Mouse (Mus musculus): ENCODE data around the gene Gpr63. TPM values are rescaled to one million over a fixed set of nuclear protein-coding genes. Genes with fewer than 3 reads are reported as not detected.
"Not testable (repeated sequence)": the region's sequence is repeated elsewhere in the genome, so short reads cannot be mapped to it uniquely, and the experiment has no call there.

The Gpr63 gene
- polyA plus RNA-seq, 1 experiment = 5.6 TPM

- H3K4me3 ChIP-seq (ENCODE audit: insufficient read depth, low read length) = no peak overlapping the region
- H3K27ac ChIP-seq (ENCODE audit: insufficient read depth, low read length) = no peak overlapping the region
- no peaks in the 10 kb centered on the region for H3K4me1 ChIP-seq (ENCODE audit: control insufficient read depth, insufficient read depth, low read length)
- TF ChIP-seq POLR2A (IDR thresholded peaks at IDR 0.05; ENCODE audit: extremely low read depth, insufficient read depth, low read length) (no peak), CTCF (IDR thresholded peaks at IDR 0.05; ENCODE audit: extremely low read depth, insufficient read depth, low read length) (no peak)
Measured at GRCm38 (mm10) chr4:24985612-24986011, 19.4 kb downstream of the Gpr63 start.

- H3K27ac ChIP-seq (ENCODE audit: insufficient read depth, low read length) = no peak overlapping the region
- TF ChIP-seq CTCF (IDR thresholded peaks at IDR 0.05; ENCODE audit: extremely low read depth, insufficient read depth, low read length) (no peak), POLR2A (IDR thresholded peaks at IDR 0.05; ENCODE audit: extremely low read depth, insufficient read depth, low read length) (no peak)
- no peaks in the 10 kb centered on the region for H3K4me1 ChIP-seq (ENCODE audit: control insufficient read depth, insufficient read depth, low read length)
- H3K4me3 ChIP-seq (ENCODE audit: insufficient read depth, low read length) = no peak overlapping the region
Measured at GRCm38 (mm10) chr4:24991475-24991874, 25.3 kb downstream of the Gpr63 start.

DNA sequence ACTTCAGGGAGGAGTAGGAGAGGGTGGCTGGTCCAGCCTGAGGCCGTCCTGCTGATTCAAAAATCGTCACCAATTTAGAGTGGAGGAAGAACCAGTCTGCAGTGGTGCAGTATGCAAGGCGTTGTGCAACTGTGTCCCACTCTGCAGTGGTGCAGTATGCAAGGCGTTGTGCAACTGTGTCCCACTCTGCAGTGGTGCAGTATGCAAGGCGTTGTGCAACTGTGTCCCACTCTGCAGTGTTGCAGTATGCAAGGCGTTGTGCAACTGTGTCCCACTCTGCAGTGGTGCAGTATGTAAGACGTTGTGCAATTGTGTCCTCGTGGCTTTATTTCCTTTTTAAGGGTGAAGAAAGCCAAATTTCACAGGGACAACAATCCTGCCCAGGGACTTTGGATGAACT lies 43.1 kb downstream of the Gpr63 start:
- H3K4me1 ChIP-seq (ENCODE audit: control insufficient read depth, insufficient read depth, low read length) = not testable (repeated sequence)

DNA sequence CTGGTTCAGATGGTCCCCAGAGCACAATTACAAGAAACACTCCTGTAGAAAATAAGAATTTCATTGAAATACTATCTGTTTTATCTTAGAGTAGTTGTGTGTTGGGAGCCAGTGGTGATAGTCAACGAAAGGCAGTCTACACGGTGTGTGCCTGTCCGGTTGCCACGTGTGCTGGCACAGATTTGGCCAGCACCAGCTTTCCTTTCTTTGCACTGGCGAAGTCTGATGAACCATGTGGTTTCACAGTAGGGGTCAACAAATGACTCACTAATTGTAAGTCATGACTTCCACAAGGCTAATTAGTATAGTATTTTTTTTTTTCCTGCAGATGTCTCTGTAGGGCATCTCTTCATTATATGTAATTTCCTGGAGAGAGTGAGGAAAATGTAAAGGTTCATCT lies 45.6 kb downstream of the Gpr63 start:
- no peak overlapping the region for H3K27ac ChIP-seq (ENCODE audit: insufficient read depth, low read length)
- peaks cover 2% of the 10 kb centered on the region; the same call in 1 of the 2 replicates for H3K4me1 ChIP-seq (ENCODE audit: control insufficient read depth, insufficient read depth, low read length)
- TF ChIP-seq POLR2A (IDR thresholded peaks at IDR 0.05; ENCODE audit: extremely low read depth, insufficient read depth, low read length) = no peak
- TF ChIP-seq CTCF (IDR thresholded peaks at IDR 0.05; ENCODE audit: extremely low read depth, insufficient read depth, low read length) = no peak
- H3K4me3 ChIP-seq (ENCODE audit: insufficient read depth, low read length) = no peak overlapping the region

More for the DNA sequence above, 43.1 kb downstream of the Gpr63 start:
- H3K4me3 ChIP-seq (ENCODE audit: insufficient read depth, low read length); H3K27ac ChIP-seq (ENCODE audit: insufficient read depth, low read length): not testable (repeated sequence)

DNA sequence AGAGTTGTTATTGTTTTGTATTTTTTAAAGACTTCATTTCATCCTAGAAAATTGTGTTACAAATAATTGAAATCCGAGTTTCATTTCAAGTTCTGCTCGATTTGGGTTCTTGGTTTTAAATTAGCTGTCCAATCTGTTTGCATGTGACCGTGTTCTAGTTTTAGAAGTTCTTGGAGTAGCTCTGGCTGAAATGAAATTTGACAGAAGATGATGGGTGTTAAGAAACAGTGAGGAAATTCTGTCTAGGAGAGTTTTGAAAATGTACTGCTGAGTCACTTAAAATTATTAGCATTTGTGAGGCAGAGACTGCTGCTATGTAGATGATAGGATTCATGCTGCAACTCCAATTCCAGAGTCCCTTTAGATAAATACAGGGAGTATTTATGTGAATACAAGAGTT lies 46.5 kb downstream of the Gpr63 start:
- Histone ChIP-seq H3K27ac (ENCODE audit: insufficient read depth, low read length) (no peak overlapping the region), H3K4me1 (ENCODE audit: control insufficient read depth, insufficient read depth, low read length) (peaks cover 2% of the 10 kb centered on the region; the same call in 1 of the 2 replicates), H3K4me3 (ENCODE audit: insufficient read depth, low read length) (no peak overlapping the region)
- TF ChIP-seq CTCF (IDR thresholded peaks at IDR 0.05; ENCODE audit: extremely low read depth, insufficient read depth, low read length) (no peak), POLR2A (IDR thresholded peaks at IDR 0.05; ENCODE audit: extremely low read depth, insufficient read depth, low read length) (no peak)

DNA sequence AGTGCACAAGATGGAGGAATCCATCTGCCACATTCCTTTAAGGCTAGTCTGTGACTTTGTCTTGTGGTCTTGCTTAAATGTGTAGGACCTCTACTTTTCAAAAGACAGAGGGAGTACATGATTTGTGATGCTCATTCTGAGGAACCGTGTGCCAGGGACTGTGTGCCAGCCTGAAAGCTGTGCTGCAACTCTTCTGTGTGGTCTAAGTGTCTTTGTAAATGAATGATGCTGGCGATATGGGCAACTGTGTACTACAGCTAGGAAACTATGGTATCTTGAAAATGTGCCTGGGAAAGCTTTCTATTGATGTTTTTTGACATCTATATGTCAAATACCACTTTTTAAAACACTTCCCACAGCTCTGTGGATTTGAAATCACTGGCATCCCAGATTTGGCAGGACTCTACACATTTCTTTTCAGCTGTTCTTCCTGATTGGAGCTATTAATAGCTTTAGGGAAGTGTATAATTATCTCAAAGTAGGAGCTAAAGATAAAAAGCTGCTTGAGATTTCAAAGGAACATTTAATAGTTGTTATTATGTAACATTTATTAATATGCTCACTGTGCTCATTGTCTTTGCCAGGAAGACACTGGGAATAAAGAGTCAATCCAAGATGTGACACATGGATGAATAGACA lies 48.9 kb downstream of the Gpr63 start:
- no peak overlapping the region for H3K27ac ChIP-seq (ENCODE audit: insufficient read depth, low read length)
- H3K4me3 ChIP-seq (ENCODE audit: insufficient read depth, low read length) = no peak overlapping the region
- TF ChIP-seq CTCF (IDR thresholded peaks at IDR 0.05; ENCODE audit: extremely low read depth, insufficient read depth, low read length) = no peak
- TF ChIP-seq POLR2A (IDR thresholded peaks at IDR 0.05; ENCODE audit: extremely low read depth, insufficient read depth, low read length) = no peak
- H3K4me1 ChIP-seq (ENCODE audit: control insufficient read depth, insufficient read depth, low read length) = peaks cover 2% of the 10 kb centered on the region; the same call in 1 of the 2 replicates

GRCm38 (mm10) chr4:25028252-25028651 lies 62.0 kb downstream of the Gpr63 start:
- H3K4me3 ChIP-seq (ENCODE audit: insufficient read depth, low read length) = no peak overlapping the region
- TF ChIP-seq POLR2A (IDR thresholded peaks at IDR 0.05; ENCODE audit: extremely low read depth, insufficient read depth, low read length) = no peak
- TF ChIP-seq CTCF (IDR thresholded peaks at IDR 0.05; ENCODE audit: extremely low read depth, insufficient read depth, low read length) = no peak
- no peaks in the 10 kb centered on the region for H3K4me1 ChIP-seq (ENCODE audit: control insufficient read depth, insufficient read depth, low read length)
- H3K27ac ChIP-seq (ENCODE audit: insufficient read depth, low read length) = no peak overlapping the region; the same call in 1 of the 2 replicates

DNA sequence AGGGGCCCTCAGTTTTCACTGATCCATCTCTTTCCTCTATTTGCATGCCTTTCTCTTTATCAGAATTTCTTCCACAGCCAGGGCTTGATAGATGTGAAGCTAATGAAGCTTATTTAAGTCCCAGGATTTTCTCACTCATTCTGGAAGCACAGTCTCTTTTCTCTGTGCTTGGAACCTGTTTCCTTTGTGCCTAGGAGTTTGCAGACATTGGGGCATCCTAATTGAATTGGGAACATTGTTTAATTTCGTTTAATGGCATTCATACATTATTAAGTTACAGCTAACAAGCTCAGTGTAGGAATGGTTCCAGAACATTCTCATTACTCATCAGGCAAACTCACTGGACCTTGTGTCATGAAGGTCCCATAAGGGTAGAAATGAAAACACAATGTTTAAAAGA lies 62.5 kb downstream of the Gpr63 start:
- TF ChIP-seq CTCF (IDR thresholded peaks at IDR 0.05; ENCODE audit: extremely low read depth, insufficient read depth, low read length) (no peak), POLR2A (IDR thresholded peaks at IDR 0.05; ENCODE audit: extremely low read depth, insufficient read depth, low read length) (no peak)
- no peaks in the 10 kb centered on the region for H3K4me1 ChIP-seq (ENCODE audit: control insufficient read depth, insufficient read depth, low read length)
- no peak overlapping the region for H3K27ac ChIP-seq (ENCODE audit: insufficient read depth, low read length)

GRCm38 (mm10) chr4:25029875-25030274 lies 63.7 kb downstream of the Gpr63 start:
- Histone ChIP-seq H3K4me3 (ENCODE audit: insufficient read depth, low read length) (no peak overlapping the region), H3K4me1 (ENCODE audit: control insufficient read depth, insufficient read depth, low read length) (no peaks in the 10 kb centered on the region), H3K27ac (ENCODE audit: insufficient read depth, low read length) (no peak overlapping the region)
- TF ChIP-seq POLR2A (IDR thresholded peaks at IDR 0.05; ENCODE audit: extremely low read depth, insufficient read depth, low read length) (no peak), CTCF (IDR thresholded peaks at IDR 0.05; ENCODE audit: extremely low read depth, insufficient read depth, low read length) (no peak)

More for the DNA sequence above, 62.5 kb downstream of the Gpr63 start:
- H3K4me3 ChIP-seq (ENCODE audit: insufficient read depth, low read length) = no peak overlapping the region

- no peak overlapping the region for H3K27ac ChIP-seq (ENCODE audit: insufficient read depth, low read length)
- H3K4me1 ChIP-seq (ENCODE audit: control insufficient read depth, insufficient read depth, low read length) = no peaks in the 10 kb centered on the region
- TF ChIP-seq POLR2A (IDR thresholded peaks at IDR 0.05; ENCODE audit: extremely low read depth, insufficient read depth, low read length) (no peak), CTCF (IDR thresholded peaks at IDR 0.05; ENCODE audit: extremely low read depth, insufficient read depth, low read length) (peak; percentile 54)
- no peak overlapping the region for H3K4me3 ChIP-seq (ENCODE audit: insufficient read depth, low read length)
Measured at GRCm38 (mm10) chr4:25035158-25035791, 69.1 kb downstream of the Gpr63 start.
